Mouse (Mus musculus) limb, embryonic 11.5 days (tissue): ENCODE data around the gene Lrfn4. TPM values are rescaled to one million over a fixed set of nuclear protein-coding genes. Genes with fewer than 3 reads are reported as not detected.

ENCODE experiments used
- ATAC-seq: fragments of 200-750 bp; cut with Nextera tagmentation; 2 replicates; pipeline ENCODE4 v1.8.0; 2017; ENCODE audit warnings: low read depth; ENCODE audit not compliant: insufficient number of reproducible peaks, low FRiP score, low TSS enrichment
- DNase-seq: peaks from one replicate; pipeline ENCODE4 v3.0.0-alpha.2; 2015; ENCODE audit warnings: low spot score
- H3K27ac ChIP-seq: fragments of 300-500 bp; sonication (generic); replicated peaks from 2 replicates; pipeline ENCODE4 v1.5.1; 2014; ENCODE audit warnings: low read depth, mild to moderate bottlenecking, low read length
- H3K27me3 ChIP-seq: fragments of 300-500 bp; sonication (generic); 2 replicates; pipeline ENCODE4 v1.6.1; 2014; ENCODE audit warnings: mild to moderate bottlenecking, low read length, mixed read lengths; ENCODE audit not compliant: control insufficient read depth, insufficient read depth
- H3K36me3 ChIP-seq: fragments of 300-500 bp; sonication (generic); 2 replicates; pipeline ENCODE4 v1.6.1; 2014; ENCODE audit warnings: mild to moderate bottlenecking, low read length, moderate library complexity, mixed read lengths; ENCODE audit not compliant: control insufficient read depth, insufficient read depth
- H3K4me1 ChIP-seq: fragments of 300-500 bp; sonication (generic); 2 replicates; pipeline ENCODE4 v1.6.1; 2014; ENCODE audit warnings: low read length, mixed read lengths; ENCODE audit not compliant: control insufficient read depth, insufficient read depth
- H3K4me2 ChIP-seq: fragments of 300-500 bp; sonication (generic); 2 replicates; pipeline ENCODE4 v1.6.1; 2014; ENCODE audit warnings: low read depth, mild to moderate bottlenecking, moderate library complexity; ENCODE audit not compliant: severe bottlenecking
- H3K4me3 ChIP-seq: fragments of 300-500 bp; sonication (generic); 2 replicates; pipeline ENCODE4 v1.5.1; 2014; ENCODE audit warnings: low read depth, low read length
- H3K9ac ChIP-seq: fragments of 300-500 bp; sonication (generic); 2 replicates; pipeline ENCODE4 v1.6.1; 2014; ENCODE audit warnings: mild to moderate bottlenecking, low read length
- H3K9me3 ChIP-seq: fragments of 300-500 bp; sonication (generic); 2 replicates; pipeline ENCODE4 v1.6.1; 2016; ENCODE audit warnings: low read length; ENCODE audit not compliant: control insufficient read depth
- WGBS: fragments of 180-500 bp; shearing (Covaris S2); extraction: QIAGEN DNeasy Blood & Tissue Kit; methylation state at CpG from one replicate; pipeline ENCODE4 v1.1.7; 2014; 5-methylcytosine and 5-hydroxymethylcytosine counted together
- microRNA-seq: library from miRNA; unstranded; fragments of <30 nt; microRNA quantifications from one replicate; pipeline ENCODE4, GENCODE M21; 2016
- polyA plus RNA-seq: library from polyadenylated mRNA; unstranded; fragments of >200 nt; fragmentation: Nextera tagmentation; extraction: Ambion mirVana; gene quantifications from 2 replicates; pipeline ENCODE4 v1.2.1, GENCODE M21; 2014

Lrfn4 gene
- polyA plus RNA-seq, 1 experiment from 2014 or later: 8.9 TPM

DNA sequence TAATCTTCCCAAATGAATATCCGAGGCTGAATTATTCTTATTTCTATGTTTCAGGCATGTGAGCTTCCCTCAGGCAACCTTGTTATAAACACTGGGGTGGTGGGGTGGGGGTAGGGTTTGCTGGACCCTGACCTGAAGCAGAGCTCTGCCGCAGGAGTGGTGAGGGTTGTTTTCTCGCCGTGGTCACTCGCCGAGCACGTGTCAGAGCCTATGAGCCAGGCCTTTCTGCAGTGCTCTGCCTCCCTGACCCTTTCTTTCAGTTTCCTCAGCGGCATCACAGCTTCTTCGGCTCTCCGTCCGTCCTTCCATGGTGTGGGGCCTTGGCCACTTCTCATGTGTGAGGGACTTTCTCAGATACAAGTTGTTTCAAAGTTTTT, 45.2 kb downstream of the Lrfn4 start:
- Histone ChIP-seq H3K27me3 (no peaks in the 10 kb centered on the region), H3K4me1 (0 out of 2 replicates have a peak, but pooled peaks cover 2% of the 10 kb centered on the region), H3K27ac (no peak overlapping the region), H3K9ac (no peak overlapping the region), H3K4me2 (no peak overlapping the region), H3K9me3 (no peaks in the 10 kb centered on the region), H3K4me3 (no peak overlapping the region), H3K36me3 (no peaks in the 10 kb centered on the region)
- ATAC-seq: no peak
- DNase-seq: no peak
- WGBS: 85% methylated on average over 11 of the region's 11 CpGs

DNA sequence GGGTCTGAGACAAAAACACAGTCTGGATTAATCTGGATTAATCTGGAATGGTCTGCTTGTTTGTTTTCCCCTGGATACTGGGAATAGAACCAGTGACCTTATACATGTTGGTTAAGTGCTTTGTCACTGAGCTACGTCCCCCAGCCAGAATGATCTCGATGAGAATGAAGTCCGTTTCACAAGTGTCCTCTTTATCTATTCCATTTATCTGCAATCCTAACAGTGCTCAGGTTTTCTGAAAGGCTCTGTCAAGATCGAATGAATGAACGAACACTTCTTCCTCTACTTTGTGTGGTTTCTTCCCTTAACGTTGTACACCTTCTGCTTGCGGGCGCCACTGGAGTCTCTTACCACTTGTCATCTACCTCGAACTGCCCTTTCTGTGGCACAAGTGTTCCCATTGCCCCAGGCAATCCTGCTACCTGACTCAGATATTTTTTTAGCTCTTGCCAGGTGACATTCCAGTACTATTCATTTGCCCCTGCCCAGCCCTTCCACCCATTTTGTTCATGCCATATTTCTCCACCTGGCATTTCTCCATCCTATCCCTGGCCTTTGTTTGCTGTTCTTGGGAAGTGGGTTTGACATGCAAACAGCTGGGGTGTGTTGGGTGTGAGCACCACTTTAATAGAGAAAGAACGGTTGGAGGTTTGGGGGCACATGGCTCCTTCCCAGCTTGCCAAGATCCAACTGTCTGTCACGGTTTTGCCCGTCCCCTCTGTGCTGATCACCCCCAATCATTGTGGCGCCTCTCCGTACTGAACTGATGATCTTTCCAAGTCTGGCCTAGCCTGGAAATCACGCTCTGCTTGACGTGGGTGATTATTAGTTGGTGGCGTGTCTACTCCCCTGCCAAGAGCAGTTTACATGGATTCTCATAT, 45.9 kb downstream of the Lrfn4 start:
- WGBS: 86% methylated on average over 17 of the region's 17 CpGs
- Histone ChIP-seq H3K4me3 (no peak overlapping the region), H3K4me2 (no peak overlapping the region), H3K9me3 (no peaks in the 10 kb centered on the region), H3K4me1 (0 out of 2 replicates have a peak, but pooled peaks cover 2% of the 10 kb centered on the region), H3K9ac (no peak overlapping the region), H3K27me3 (no peaks in the 10 kb centered on the region), H3K36me3 (no peaks in the 10 kb centered on the region), H3K27ac (no peak overlapping the region)
- DNase-seq (no peak), ATAC-seq (no peak)

DNA sequence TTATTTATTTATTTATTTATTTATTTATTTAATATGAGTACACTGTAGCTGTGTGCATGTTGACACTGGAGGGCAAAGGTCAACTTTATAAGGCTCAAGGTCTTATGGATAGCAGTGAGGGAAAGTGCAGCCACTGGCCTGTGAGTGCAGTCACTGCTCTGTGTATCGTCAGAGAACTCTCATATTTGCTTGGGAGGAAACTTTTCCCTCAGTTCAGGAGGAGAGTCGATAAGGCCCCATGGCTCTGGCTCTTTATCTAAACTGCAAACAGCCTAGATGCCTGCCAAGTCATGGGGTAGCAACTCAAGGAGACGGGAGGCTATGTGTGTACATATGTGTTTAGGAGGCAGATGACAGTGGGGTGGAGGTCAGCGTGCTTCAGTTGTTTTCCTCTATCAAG, 46.6 kb downstream of the Lrfn4 start:
- H3K4me1 ChIP-seq: 0 out of 2 replicates have a peak, but pooled peaks cover 2% of the 10 kb centered on the region
- WGBS: 81% methylated on average over 4 of the region's 4 CpGs
- DNase-seq (no peak), ATAC-seq (no peak)
- no peak overlapping the region for H3K27ac ChIP-seq
- no peak overlapping the region for H3K4me2 ChIP-seq
- no peaks in the 10 kb centered on the region for H3K27me3 ChIP-seq
- H3K9me3 ChIP-seq: no peaks in the 10 kb centered on the region
- H3K9ac ChIP-seq: no peak overlapping the region
- H3K36me3 ChIP-seq: no peaks in the 10 kb centered on the region
- no peak overlapping the region for H3K4me3 ChIP-seq

DNA sequence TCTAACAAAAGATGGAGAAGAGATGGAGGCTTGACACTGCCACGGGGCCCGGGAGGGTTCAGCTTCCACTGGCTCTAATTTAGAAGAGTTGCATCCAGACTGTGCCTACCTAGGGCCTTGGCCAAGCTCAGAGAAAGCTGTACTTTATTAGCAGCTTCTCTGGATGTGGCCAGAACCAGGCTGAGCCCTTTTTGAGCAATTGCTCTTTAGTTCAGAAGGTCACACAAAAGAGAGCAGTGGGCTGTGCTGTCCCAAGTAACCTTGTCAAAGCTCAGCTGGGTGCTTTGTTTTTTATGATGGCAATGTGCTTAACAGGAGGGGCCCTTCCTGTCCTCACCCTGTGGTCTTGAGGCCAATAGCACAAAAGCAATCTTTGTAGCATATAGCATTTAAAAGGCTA, 47.8 kb downstream of the Lrfn4 start:
- H3K9me3 ChIP-seq: no peaks in the 10 kb centered on the region
- 77% methylated on average over 2 of the region's 2 CpGs for WGBS
- H3K36me3 ChIP-seq: no peaks in the 10 kb centered on the region
- no peak overlapping the region for H3K27ac ChIP-seq
- no peaks in the 10 kb centered on the region for H3K27me3 ChIP-seq
- no peak overlapping the region for H3K9ac ChIP-seq
- 0 out of 2 replicates have a peak, but pooled peaks cover 2% of the 10 kb centered on the region for H3K4me1 ChIP-seq
- no peak for DNase-seq
- H3K4me2 ChIP-seq: no peak overlapping the region
- no peak for ATAC-seq
- no peak overlapping the region for H3K4me3 ChIP-seq

DNA sequence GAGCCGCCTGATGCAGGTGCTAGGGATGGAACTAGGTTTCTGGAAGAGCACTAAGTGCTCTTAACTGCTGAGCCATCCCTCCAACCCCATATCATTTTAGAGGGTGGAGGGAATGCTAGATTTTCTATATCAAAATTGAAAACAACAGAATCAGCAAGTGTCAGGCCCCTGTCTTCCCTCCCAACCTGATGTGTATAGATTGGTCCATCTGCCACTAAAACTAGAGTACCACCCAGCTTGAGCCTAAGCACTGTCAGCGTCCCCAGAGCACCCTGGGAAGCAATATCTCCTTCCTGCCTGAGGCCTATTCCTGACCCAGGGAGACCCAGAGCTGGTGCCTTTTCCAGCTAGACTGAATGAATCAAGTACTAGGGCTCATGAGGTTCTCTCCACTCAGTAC, 48.6 kb downstream of the Lrfn4 start:
- no peak overlapping the region for H3K4me2 ChIP-seq
- H3K9ac ChIP-seq: no peak overlapping the region
- H3K27ac ChIP-seq: no peak overlapping the region
- H3K4me3 ChIP-seq: no peak overlapping the region
- 80% methylated on average over 2 of the region's 2 CpGs for WGBS
- 0 out of 2 replicates have a peak, but pooled peaks cover 2% of the 10 kb centered on the region for H3K4me1 ChIP-seq
- no peaks in the 10 kb centered on the region for H3K36me3 ChIP-seq
- DNase-seq (no peak), ATAC-seq (no peak)
- no peaks in the 10 kb centered on the region for H3K27me3 ChIP-seq
- H3K9me3 ChIP-seq: no peaks in the 10 kb centered on the region

DNA sequence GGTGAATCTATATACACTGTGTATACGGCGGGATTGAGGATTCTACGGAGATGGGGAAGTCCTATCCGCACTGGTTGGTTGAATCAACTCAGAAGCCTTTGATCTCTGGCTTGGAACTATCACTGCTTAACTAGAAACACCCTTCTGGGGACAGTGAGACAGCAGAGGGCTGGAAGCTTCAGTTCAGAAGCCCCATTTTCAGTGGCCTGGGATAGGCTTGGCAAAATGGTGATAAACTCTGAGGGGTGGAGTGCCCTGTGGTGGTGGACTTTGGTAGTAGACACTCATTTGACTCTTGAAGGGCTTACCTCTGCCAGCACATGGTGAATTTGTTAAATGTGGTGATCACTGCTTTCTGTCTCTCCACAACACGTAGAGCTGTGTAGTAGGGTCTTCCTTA, 49.8 kb downstream of the Lrfn4 start:
- Histone ChIP-seq H3K4me2 (no peak overlapping the region), H3K4me3 (no peak overlapping the region), H3K36me3 (no peaks in the 10 kb centered on the region), H3K27ac (no peak overlapping the region), H3K27me3 (no peaks in the 10 kb centered on the region), H3K9ac (no peak overlapping the region), H3K4me1 (0 out of 2 replicates have a peak, but pooled peaks cover 2% of the 10 kb centered on the region), H3K9me3 (no peaks in the 10 kb centered on the region)
- WGBS: 88% methylated on average over 5 of the region's 5 CpGs
- no peak for ATAC-seq
- DNase-seq: no peak

Small RNA genes within 50 kb of the gene (microRNA-seq; reads per million reads assigned to microRNA genes)
- gene Mir6986: 1.2 reads per million

Other genes starting within 250 kb of the Lrfn4 start
- 61.0 and 69.3 TPM in 2 replicates for gene Kdm2a, start 217.4 kb downstream of the Lrfn4 start, polyA plus RNA-seq
- gene Rhod, start 176.2 kb downstream of the Lrfn4 start, polyA plus RNA-seq: 37.3 and 39.0 TPM in 2 replicates
- gene Syt12, start 138.2 kb downstream of the Lrfn4 start, polyA plus RNA-seq: 0.09 and 0.49 TPM in 2 replicates
- not detected in 2 replicates for gene 2010003K11Rik, start 117.1 kb downstream of the Lrfn4 start, polyA plus RNA-seq
- 12.4 and 14.0 TPM in 2 replicates for gene Pcx, start 105.2 kb downstream of the Lrfn4 start, polyA plus RNA-seq
- gene Rce1, start 10.0 kb upstream of the Lrfn4 start, polyA plus RNA-seq: 68.5 and 75.2 TPM in 2 replicates
- gene Gm960, start 83.0 kb upstream of the Lrfn4 start, polyA plus RNA-seq: 2.9 and 5.0 TPM in 2 replicates
- gene Sptbn2, start 95.5 kb upstream of the Lrfn4 start, polyA plus RNA-seq: 2.1 and 2.5 TPM in 2 replicates
- 107 TPM in 2 replicates for gene Rbm4b, start 140.8 kb upstream of the Lrfn4 start, polyA plus RNA-seq
- gene Rbm4, start 178.2 kb upstream of the Lrfn4 start, polyA plus RNA-seq: 105 and 109 TPM in 2 replicates
- 27.6 and 31.8 TPM in 2 replicates for gene Gm21992, start 195.9 kb upstream of the Lrfn4 start, polyA plus RNA-seq
- gene Rbm14, start 196.0 kb upstream of the Lrfn4 start, polyA plus RNA-seq: 119 and 122 TPM in 2 replicates
- 46.8 and 48.0 TPM in 2 replicates for gene Ccs, start 223.7 kb upstream of the Lrfn4 start, polyA plus RNA-seq
- gene Ccdc87, start 223.7 kb upstream of the Lrfn4 start, polyA plus RNA-seq: not detected in 2 replicates
- 17.7 and 20.2 TPM in 2 replicates for gene Ctsf, start 239.5 kb upstream of the Lrfn4 start, polyA plus RNA-seq